Mouse (Mus musculus) lung, embryonic 16.5 days (tissue): ENCODE results near the gene Ms4a3. TPM values are rescaled to one million over a fixed set of nuclear protein-coding genes. Genes with fewer than 3 reads are reported as not detected.

Source experiments
- ATAC-seq: fragments of 200-750 bp; cut with Nextera tagmentation; 2 replicates; pipeline ENCODE4 v1.8.0; 2017; ENCODE audit warnings: low read depth, mild to moderate bottlenecking, moderate library complexity
- H3K27ac ChIP-seq: fragments of 300-500 bp; sonication (generic); 2 replicates; pipeline ENCODE4 v1.5.1; 2014; ENCODE audit warnings: mild to moderate bottlenecking, control low read depth, low read length
- H3K27me3 ChIP-seq: fragments of 300-500 bp; sonication (generic); 2 replicates; pipeline ENCODE4 v1.6.1; 2014; ENCODE audit warnings: low read depth, low read length, mixed read lengths; ENCODE audit not compliant: control insufficient read depth, insufficient read depth
- H3K36me3 ChIP-seq: fragments of 300-500 bp; sonication (generic); 2 replicates; pipeline ENCODE4 v1.6.1; 2014; ENCODE audit warnings: low read length; ENCODE audit not compliant: control insufficient read depth, insufficient read depth
- H3K4me1 ChIP-seq: fragments of 300-500 bp; sonication (generic); replicated peaks from 2 replicates; pipeline ENCODE4 v1.6.1; 2014; ENCODE audit warnings: low read length, mixed read lengths; ENCODE audit not compliant: control insufficient read depth, insufficient read depth
- H3K4me2 ChIP-seq: fragments of 300-500 bp; sonication (generic); 2 replicates; pipeline ENCODE4 v1.6.1; 2014; ENCODE audit warnings: low read depth, low read length, control low read depth
- H3K4me3 ChIP-seq: fragments of 300-500 bp; sonication (generic); 2 replicates; pipeline ENCODE4 v1.5.1; 2014; ENCODE audit warnings: mild to moderate bottlenecking, low read length, control low read depth
- H3K9ac ChIP-seq: fragments of 300-500 bp; sonication (generic); 2 replicates; pipeline ENCODE4 v1.6.1; 2014; ENCODE audit warnings: low read length, control low read depth
- H3K9me3 ChIP-seq: fragments of 300-500 bp; sonication (generic); 2 replicates; pipeline ENCODE4 v1.6.1; 2016; ENCODE audit warnings: low read length; ENCODE audit not compliant: control insufficient read depth
- WGBS: fragments of 180-500 bp; shearing (Covaris S2); extraction: QIAGEN DNeasy Blood & Tissue Kit; methylation state at CpG from one replicate; pipeline ENCODE4 v1.1.7; 2014; 5-methylcytosine and 5-hydroxymethylcytosine counted together
- polyA plus RNA-seq: library from polyadenylated mRNA; unstranded; fragments of >200 nt; fragmentation: Nextera tagmentation; extraction: Ambion mirVana; gene quantifications from 2 replicates; pipeline ENCODE4 v1.2.1, GENCODE M21; 2015

The Ms4a3 gene
- polyA plus RNA-seq = 0.23 TPM in 1 of 2 replicates, not detected in the other

GRCm38 (mm10) chr19:11640732-11641131, at the start of gene Ms4a3:
Gene Ms4a3, minus strand, starts transcription at chr19:11640851.
- H3K9me3 ChIP-seq = no peaks in the 10 kb centered on the region
- H3K27me3 ChIP-seq = no peaks in the 10 kb centered on the region
- ATAC-seq = no peak
- H3K27ac ChIP-seq = no peak within 1 kb of the TSS
- no peaks in the 10 kb centered on the region for H3K36me3 ChIP-seq
- no peak within 1 kb of the TSS for H3K4me3 ChIP-seq
- no peaks in the 10 kb centered on the region for H3K4me1 ChIP-seq
- H3K4me2 ChIP-seq = no peak within 1 kb of the TSS
- WGBS = 56% methylated on average over 1 of the region's 1 CpGs
- H3K9ac ChIP-seq = no peak within 1 kb of the TSS

- Histone ChIP-seq H3K27ac (no peak overlapping the region), H3K36me3 (no peaks in the 10 kb centered on the region), H3K9me3 (no peaks in the 10 kb centered on the region), H3K4me2 (no peak overlapping the region), H3K4me1 (no peaks in the 10 kb centered on the region), H3K9ac (no peak overlapping the region), H3K4me3 (no peak overlapping the region), H3K27me3 (no peaks in the 10 kb centered on the region)
- ATAC-seq = no peak
Observed at GRCm38 (mm10) chr19:11661562-11661961, 20.9 kb upstream of the Ms4a3 start.

GRCm38 (mm10) chr19:11660459-11660858, 19.8 kb upstream of the Ms4a3 start, which contains the start of gene Oosp2:
Gene Oosp2, minus strand, starts transcription at chr19:11660559.
- no peak within 1 kb of the TSS for H3K9ac ChIP-seq
- no peak within 1 kb of the TSS for H3K4me3 ChIP-seq
- no peak within 1 kb of the TSS for H3K4me2 ChIP-seq
- H3K27me3 ChIP-seq = no peaks in the 10 kb centered on the region
- no peak within 1 kb of the TSS for H3K27ac ChIP-seq
- H3K4me1 ChIP-seq = no peaks in the 10 kb centered on the region
- no peaks in the 10 kb centered on the region for H3K9me3 ChIP-seq
- WGBS = 87% methylated on average over 5 of the region's 5 CpGs
- H3K36me3 ChIP-seq = no peaks in the 10 kb centered on the region
- ATAC-seq = no peak

- no peak overlapping the region for H3K27ac ChIP-seq
- H3K27me3 ChIP-seq = no peaks in the 10 kb centered on the region
- H3K4me2 ChIP-seq = no peak overlapping the region
- no peak for ATAC-seq
- no peak overlapping the region for H3K9ac ChIP-seq
- WGBS = 62% methylated on average over 2 of the region's 2 CpGs
- H3K36me3 ChIP-seq = no peaks in the 10 kb centered on the region
- H3K4me3 ChIP-seq = no peak overlapping the region
- H3K9me3 ChIP-seq = no peaks in the 10 kb centered on the region
- no peaks in the 10 kb centered on the region for H3K4me1 ChIP-seq
Observed at GRCm38 (mm10) chr19:11659142-11659541, 18.5 kb upstream of the Ms4a3 start.

GRCm38 (mm10) chr19:11649564-11649963, 8.9 kb upstream of the Ms4a3 start:
- H3K36me3 ChIP-seq = no peaks in the 10 kb centered on the region
- no peak for ATAC-seq
- no peak overlapping the region for H3K4me2 ChIP-seq
- H3K9me3 ChIP-seq = no peaks in the 10 kb centered on the region
- no peak overlapping the region for H3K27ac ChIP-seq
- H3K4me1 ChIP-seq = no peaks in the 10 kb centered on the region
- 58% methylated on average over 4 of the region's 4 CpGs for WGBS
- no peak overlapping the region for H3K9ac ChIP-seq
- no peak overlapping the region for H3K4me3 ChIP-seq
- H3K27me3 ChIP-seq = no peaks in the 10 kb centered on the region

GRCm38 (mm10) chr19:11646166-11646565, 5.5 kb upstream of the Ms4a3 start:
- no peaks in the 10 kb centered on the region for H3K36me3 ChIP-seq
- H3K4me3 ChIP-seq = no peak overlapping the region
- no peak overlapping the region for H3K27ac ChIP-seq
- WGBS = 75% methylated on average over 3 of the region's 3 CpGs
- no peak overlapping the region for H3K4me2 ChIP-seq
- no peaks in the 10 kb centered on the region for H3K27me3 ChIP-seq
- H3K9me3 ChIP-seq = no peaks in the 10 kb centered on the region
- no peak for ATAC-seq
- no peaks in the 10 kb centered on the region for H3K4me1 ChIP-seq
- H3K9ac ChIP-seq = no peak overlapping the region

GRCm38 (mm10) chr19:11639038-11639437, 1.6 kb downstream of the Ms4a3 start:
- H3K4me3 ChIP-seq = no peak overlapping the region
- no peak for ATAC-seq
- no peak overlapping the region for H3K4me2 ChIP-seq
- H3K36me3 ChIP-seq = no peaks in the 10 kb centered on the region
- 70% methylated on average over 4 of the region's 4 CpGs for WGBS
- no peaks in the 10 kb centered on the region for H3K4me1 ChIP-seq
- H3K9ac ChIP-seq = no peak overlapping the region
- no peak overlapping the region for H3K27ac ChIP-seq
- H3K9me3 ChIP-seq = no peaks in the 10 kb centered on the region
- no peaks in the 10 kb centered on the region for H3K27me3 ChIP-seq

GRCm38 (mm10) chr19:11635572-11635971, 5.1 kb downstream of the Ms4a3 start:
- Histone ChIP-seq H3K27me3 (no peaks in the 10 kb centered on the region), H3K9me3 (no peaks in the 10 kb centered on the region), H3K4me2 (no peak overlapping the region), H3K4me3 (no peak overlapping the region), H3K27ac (no peak overlapping the region), H3K4me1 (no peaks in the 10 kb centered on the region), H3K9ac (no peak overlapping the region), H3K36me3 (no peaks in the 10 kb centered on the region)
- no peak for ATAC-seq
- WGBS = 65% methylated on average over 5 of the region's 5 CpGs

- Histone ChIP-seq H3K4me1 (no peaks in the 10 kb centered on the region), H3K9me3 (no peaks in the 10 kb centered on the region), H3K9ac (no peak overlapping the region), H3K36me3 (no peaks in the 10 kb centered on the region), H3K4me3 (no peak overlapping the region), H3K27me3 (no peaks in the 10 kb centered on the region), H3K4me2 (no peak overlapping the region), H3K27ac (no peak overlapping the region)
- 65% methylated on average over 2 of the region's 2 CpGs for WGBS
- ATAC-seq = no peak
Observed at GRCm38 (mm10) chr19:11634330-11634729, 6.3 kb downstream of the Ms4a3 start.

- Histone ChIP-seq H3K4me1 (no peaks in the 10 kb centered on the region), H3K4me2 (no peak overlapping the region), H3K9ac (no peak overlapping the region), H3K4me3 (no peak overlapping the region), H3K27me3 (no peaks in the 10 kb centered on the region), H3K27ac (no peak overlapping the region), H3K9me3 (no peaks in the 10 kb centered on the region), H3K36me3 (no peaks in the 10 kb centered on the region)
- ATAC-seq = no peak
- WGBS = 81% methylated on average over 1 of the region's 1 CpGs
Observed at GRCm38 (mm10) chr19:11633732-11634131, 6.9 kb downstream of the Ms4a3 start.
